Mouse (Mus musculus) liver, embryonic 14.5 days (tissue): Measurements from ENCODE around the gene Adamtsl5. TPM values are rescaled to one million over a fixed set of nuclear protein-coding genes. Genes with fewer than 3 reads are reported as not detected.
A peak's percentile ranks its signal among the peaks of the same experiment; 100 is the strongest.
"Not testable (repeated sequence)": the region's sequence is repeated elsewhere in the genome, so short reads cannot be mapped to it uniquely, and the experiment has no call there.

ENCODE experiments used
- ATAC-seq: fragments of 200-750 bp; cut with Nextera tagmentation; 2 replicates; pipeline ENCODE4 v1.8.0; 2017; ENCODE audit warnings: moderate number of reproducible peaks, mild to moderate bottlenecking, moderate library complexity; ENCODE audit not compliant: insufficient read depth
- DNase-seq, 3 experiments: peaks; one replicate each; pipeline ENCODE4 v3.0.0-alpha.2; 2012 to 2013; ENCODE audit warnings: low read depth in 3 of 3, low spot score in 3 of 3
- H3K27ac ChIP-seq: fragments of 300-500 bp; sonication (generic); 2 replicates; pipeline ENCODE4 v1.5.1; 2014; ENCODE audit warnings: moderate library complexity, mild to moderate bottlenecking, control low read depth, inconsistent platforms
- H3K27me3 ChIP-seq: fragments of 300-500 bp; sonication (generic); 2 replicates; pipeline ENCODE4 v1.6.1; 2014; ENCODE audit warnings: mild to moderate bottlenecking, low read length, moderate library complexity; ENCODE audit not compliant: control insufficient read depth, insufficient read depth
- H3K36me3 ChIP-seq: fragments of 300-500 bp; sonication (generic); replicated peaks from 2 replicates; pipeline ENCODE4 v1.6.1; 2014; ENCODE audit warnings: low read depth; ENCODE audit not compliant: control insufficient read depth, insufficient read depth
- H3K4me1 ChIP-seq, 2 experiments: fragments of 200-500 bp in 1 of 2; fragments of 300-500 bp in 1 of 2; sonication (generic) in 1 of 2; replicated peaks; 2 replicates each; pipeline ENCODE4 v1.6.1; 2012 to 2014; ENCODE audit warnings: antibody characterized with exemption in 1 of 2, inconsistent platforms in 1 of 2, low read length in 1 of 2; ENCODE audit not compliant: control insufficient read depth in 2 of 2, insufficient read depth in 2 of 2
- H3K4me2 ChIP-seq: fragments of 300-500 bp; sonication (generic); 2 replicates; pipeline ENCODE4 v1.6.1; 2014; ENCODE audit warnings: low read depth, mild to moderate bottlenecking, control low read depth, moderate library complexity
- H3K4me3 ChIP-seq, 2 experiments: fragments of 200-500 bp in 1 of 2; fragments of 300-500 bp in 1 of 2; sonication (generic) in 1 of 2; 2 replicates each; pipeline ENCODE4 v1.5.1; 2012 to 2014; ENCODE audit warnings: low read depth in 2 of 2, low read length in 2 of 2, mild to moderate bottlenecking in 2 of 2, control low read depth in 1 of 2, inconsistent platforms in 1 of 2, moderate library complexity in 1 of 2; ENCODE audit not compliant: insufficient read depth in 1 of 2
- H3K9ac ChIP-seq: fragments of 300-500 bp; sonication (generic); replicated peaks from 2 replicates; pipeline ENCODE4 v1.6.1; 2014; ENCODE audit warnings: mild to moderate bottlenecking, control low read depth, moderate library complexity
- H3K9me3 ChIP-seq: fragments of 300-500 bp; sonication (generic); 2 replicates; pipeline ENCODE4 v1.6.1; 2016; ENCODE audit warnings: low read length, mixed read lengths; ENCODE audit not compliant: control insufficient read depth
- CTCF ChIP-seq: IDR thresholded peaks from 2 replicates; pipeline ENCODE4 v1.5.1; 2016; ENCODE audit warnings: antibody characterized with exemption, low read depth, control low read depth
- EP300 ChIP-seq: IDR thresholded peaks from 2 replicates; pipeline ENCODE4 v1.6.1; 2016; ENCODE audit warnings: antibody characterized with exemption, low read depth
- WGBS: fragments of 180-500 bp; shearing (Covaris S2); extraction: QIAGEN DNeasy Blood & Tissue Kit; methylation state at CpG from one replicate; pipeline ENCODE4 v1.1.7; 2014; ENCODE audit not compliant: insufficient replicate concordance; 5-methylcytosine and 5-hydroxymethylcytosine counted together
- polyA plus RNA-seq, 2 experiments: library from polyadenylated mRNA; depleted of rRNA in 1 of 2; stranded (reverse) in 1 of 2; unstranded in 1 of 2; fragments of >200 nt; fragmentation: Nextera tagmentation in 1 of 2; extraction: Ambion mirVana in 1 of 2; gene quantifications; 2 replicates each; pipeline versions ENCODE4 v1.2.1 to v1.2.3; 2012 to 2014

Adamtsl5 gene
- polyA plus RNA-seq, 2 experiments, result 1.3 to 1.9 TPM

- WGBS, result 22% methylated on average over 11 of the region's 11 CpGs
- ATAC-seq, result no peak
- TF ChIP-seq CTCF (no peak), EP300 (no peak)
- H3K9me3 ChIP-seq, result no peaks in the 10 kb centered on the region
- H3K27me3 ChIP-seq, result peaks cover 71% of the 10 kb centered on the region
- H3K9ac ChIP-seq, result no peak overlapping the region
- no peak overlapping the region for H3K4me3 ChIP-seq
- DNase-seq, result no peak
- H3K4me1 ChIP-seq, result peaks cover 0 to 5% of the 10 kb centered on the region in 2 experiments; a peak in 3 of 4 replicates
- H3K36me3 ChIP-seq, result no peaks in the 10 kb centered on the region
- no peak overlapping the region for H3K27ac ChIP-seq
- no peak overlapping the region for H3K4me2 ChIP-seq
Measured at GRCm38 (mm10) chr10:80351896-80352295, 3.7 kb upstream of the Adamtsl5 start.

GRCm38 (mm10) chr10:80350292-80350691, 2.1 kb upstream of the Adamtsl5 start:
- ATAC-seq, result peak; percentile 72
- no peaks in the 10 kb centered on the region for H3K36me3 ChIP-seq
- TF ChIP-seq CTCF, result peak; percentile 99
- TF ChIP-seq EP300, result no peak
- H3K4me2 ChIP-seq, result no peak overlapping the region
- WGBS, result 2% methylated on average over 7 of the region's 7 CpGs
- peaks cover 54% of the 10 kb centered on the region for H3K27me3 ChIP-seq
- H3K4me3 ChIP-seq, result no peak overlapping the region
- H3K9me3 ChIP-seq, result no peaks in the 10 kb centered on the region
- DNase-seq, result peak; percentile 66 to 70 (median 69)
- peaks cover 6 to 12% of the 10 kb centered on the region in 2 experiments for H3K4me1 ChIP-seq
- no peak overlapping the region for H3K27ac ChIP-seq
- H3K9ac ChIP-seq, result no peak overlapping the region

DNA sequence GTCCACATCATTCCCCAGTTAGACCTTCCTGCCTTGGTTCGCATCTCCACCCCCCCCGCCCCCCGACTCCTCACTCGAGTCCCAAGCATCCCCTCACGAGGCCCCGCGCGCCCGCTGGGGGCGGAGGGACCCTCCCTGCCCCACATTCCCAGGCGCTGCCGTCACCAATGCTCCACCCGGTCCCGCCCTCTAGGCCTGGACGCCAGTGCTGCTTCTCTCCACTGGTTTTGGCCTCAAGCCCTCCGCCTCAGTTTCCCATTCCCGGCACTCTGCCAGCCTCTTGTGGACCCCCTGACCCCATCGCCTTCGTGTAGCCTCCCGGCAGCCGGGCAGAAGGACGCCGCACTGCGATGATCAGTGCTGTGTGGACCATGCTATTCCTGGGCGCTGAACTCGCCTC, 769 bp upstream of the Adamtsl5 start:
- Histone ChIP-seq H3K27ac (no peak overlapping the region), H3K9me3 (no peaks in the 10 kb centered on the region), H3K4me1 (peaks cover 15 to 22% of the 10 kb centered on the region in 2 experiments), H3K9ac (no peak overlapping the region), H3K4me2 (no peak overlapping the region), H3K27me3 (peaks cover 46% of the 10 kb centered on the region), H3K36me3 (no peaks in the 10 kb centered on the region), H3K4me3 (no peak overlapping the region)
- TF ChIP-seq CTCF (no peak), EP300 (no peak)
- ATAC-seq (no peak), DNase-seq (no peak)
- WGBS, result 25% methylated on average over 26 of the region's 26 CpGs

DNA sequence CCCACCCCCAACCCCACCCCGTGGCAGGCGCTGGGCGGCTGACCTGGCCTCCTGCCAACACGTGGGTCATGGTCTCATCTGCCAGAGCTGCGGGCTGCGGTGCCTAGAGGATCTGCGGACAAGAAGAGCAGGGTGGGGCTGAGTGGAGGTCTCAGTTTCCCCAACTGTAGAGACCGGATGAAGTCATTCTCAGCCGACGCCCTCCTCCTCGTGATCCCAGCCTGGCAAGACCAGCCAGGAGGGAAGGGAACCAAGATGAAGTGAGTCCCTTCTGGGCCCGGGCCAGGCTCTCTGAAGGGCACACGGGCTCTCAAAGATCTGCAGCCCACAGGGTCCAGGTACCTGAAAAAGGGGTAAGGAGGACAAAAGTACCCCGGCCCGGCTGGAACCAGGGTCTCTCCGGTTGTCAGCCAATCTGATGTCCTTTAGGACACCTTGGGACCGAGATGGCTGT, 671 bp downstream of the Adamtsl5 start:
- H3K4me1 ChIP-seq, result peaks cover 27 to 35% of the 10 kb centered on the region in 2 experiments
- no peaks in the 10 kb centered on the region for H3K36me3 ChIP-seq
- no peak overlapping the region for H3K9ac ChIP-seq
- no peak for ATAC-seq
- no peaks in the 10 kb centered on the region for H3K9me3 ChIP-seq
- no peak overlapping the region for H3K27ac ChIP-seq
- TF ChIP-seq EP300 (no peak), CTCF (no peak)
- H3K4me3 ChIP-seq, result peak overlapping the region; percentile 48 to 62; a peak in 3 of 4 replicates
- 13% methylated on average over 17 of the region's 17 CpGs for WGBS
- DNase-seq, result no peak
- peaks cover 44% of the 10 kb centered on the region for H3K27me3 ChIP-seq
- peak overlapping the region; percentile 61 for H3K4me2 ChIP-seq

DNA sequence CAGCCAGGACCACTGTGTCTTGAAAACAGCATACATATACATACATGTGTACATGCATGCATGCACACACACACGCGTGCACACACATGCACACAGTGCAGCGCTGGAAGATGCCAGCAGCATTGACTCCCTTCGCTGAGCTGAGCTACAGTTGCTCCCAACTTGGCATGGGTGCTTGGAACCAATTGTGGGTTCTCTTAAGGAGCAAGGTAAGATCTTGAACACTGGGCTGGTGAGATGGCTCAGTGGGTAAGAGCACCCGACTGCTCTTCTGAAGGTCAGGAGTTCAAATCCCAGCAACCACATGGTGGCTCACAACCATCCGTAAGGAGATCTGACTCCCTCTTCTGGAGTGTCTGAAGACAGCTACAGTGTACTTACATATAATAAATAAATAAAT, 2.3 kb downstream of the Adamtsl5 start:
- not testable (repeated sequence) for H3K9ac ChIP-seq, H3K4me3 ChIP-seq, H3K4me2 ChIP-seq, H3K9me3 ChIP-seq, DNase-seq, H3K36me3 ChIP-seq, H3K27ac ChIP-seq, ATAC-seq
- WGBS, result 79% methylated on average over 5 of the region's 6 CpGs
- Histone ChIP-seq H3K4me1 (peaks cover 31 to 38% of the 10 kb centered on the region in 2 experiments), H3K27me3 (peaks cover 49% of the 10 kb centered on the region)
